Mouse (Mus musculus) stomach, embryonic 16.5 days (tissue): ENCODE measurements around the gene Mpp4. TPM values are rescaled to one million over a fixed set of nuclear protein-coding genes. Genes with fewer than 3 reads are reported as not detected.

ENCODE experiments used
- ATAC-seq: fragments of 200-750 bp; cut with Nextera tagmentation; 2 replicates; pipeline ENCODE4 v1.8.0; 2017; ENCODE audit warnings: moderate number of reproducible peaks, moderate TSS enrichment; ENCODE audit not compliant: insufficient read depth, low FRiP score
- H3K27ac ChIP-seq: fragments of 300-500 bp; sonication (generic); 2 replicates; pipeline ENCODE4 v1.5.1; 2014; ENCODE audit warnings: low read length
- H3K27me3 ChIP-seq: fragments of 300-500 bp; sonication (generic); 2 replicates; pipeline ENCODE4 v1.6.1; 2014; ENCODE audit warnings: low read length, control low read depth, mixed read lengths; ENCODE audit not compliant: control insufficient read depth, insufficient read depth
- H3K36me3 ChIP-seq: fragments of 300-500 bp; sonication (generic); 2 replicates; pipeline ENCODE4 v1.6.1; 2014; ENCODE audit warnings: low read length; ENCODE audit not compliant: control insufficient read depth, insufficient read depth
- H3K4me1 ChIP-seq: fragments of 300-500 bp; sonication (generic); 2 replicates; pipeline ENCODE4 v1.6.1; 2014; ENCODE audit warnings: low read length, control low read depth, mixed read lengths; ENCODE audit not compliant: control insufficient read depth, insufficient read depth
- H3K4me2 ChIP-seq: fragments of 300-500 bp; sonication (generic); 2 replicates; pipeline ENCODE4 v1.6.1; 2014; ENCODE audit warnings: low read depth, low read length, mixed read lengths
- H3K4me3 ChIP-seq: fragments of 300-500 bp; sonication (generic); replicated peaks from 2 replicates; pipeline ENCODE4 v1.5.1; 2014; ENCODE audit warnings: mild to moderate bottlenecking, low read length
- H3K9ac ChIP-seq: fragments of 300-500 bp; sonication (generic); 2 replicates; pipeline ENCODE4 v1.6.1; 2014; ENCODE audit warnings: low read length
- H3K9me3 ChIP-seq: fragments of 300-500 bp; sonication (generic); replicated peaks from 2 replicates; pipeline ENCODE4 v1.6.1; 2016; ENCODE audit warnings: low read length, control low read depth; ENCODE audit not compliant: control insufficient read depth
- WGBS: fragments of 180-500 bp; shearing (Covaris S2); extraction: QIAGEN DNeasy Blood & Tissue Kit; methylation state at CpG from one replicate; pipeline ENCODE4 v1.1.7; 2014; 5-methylcytosine and 5-hydroxymethylcytosine counted together
- polyA plus RNA-seq: library from polyadenylated mRNA; unstranded; fragments of >200 nt; fragmentation: Nextera tagmentation; extraction: Ambion mirVana; gene quantifications from 2 replicates; pipeline ENCODE4 v1.2.1, GENCODE M21; 2015

Mpp4 gene
- polyA plus RNA-seq, 1 experiment from 2014 or later = 0.13 TPM

DNA sequence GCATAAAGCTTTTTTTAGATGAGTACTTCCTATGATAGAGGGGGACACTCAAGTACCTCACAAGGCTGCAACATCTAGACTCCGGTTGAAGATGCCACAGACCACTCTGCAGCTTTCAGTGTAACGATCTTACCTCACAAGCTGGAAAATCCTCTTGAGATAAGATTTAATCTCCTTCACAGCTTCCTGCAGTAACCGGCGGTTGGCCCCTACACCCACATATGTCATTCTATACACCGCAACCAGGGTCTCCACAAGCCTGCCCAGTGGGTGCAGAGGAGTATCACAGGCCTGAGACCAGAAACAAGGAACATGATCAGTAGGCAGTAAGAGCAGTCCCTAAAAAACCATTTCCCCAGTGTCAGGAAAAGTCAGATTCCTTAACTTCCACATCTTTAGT, 9.8 kb upstream of the Mpp4 start:
- no peaks in the 10 kb centered on the region for H3K9me3 ChIP-seq
- H3K9ac ChIP-seq = no peak overlapping the region
- ATAC-seq = no peak
- 0 out of 2 replicates have a peak, but pooled peaks cover 3% of the 10 kb centered on the region for H3K36me3 ChIP-seq
- no peak overlapping the region for H3K4me2 ChIP-seq
- no peak overlapping the region for H3K27ac ChIP-seq
- no peaks in the 10 kb centered on the region for H3K27me3 ChIP-seq
- no peaks in the 10 kb centered on the region for H3K4me1 ChIP-seq
- 78% methylated on average over 5 of the region's 5 CpGs for WGBS
- H3K4me3 ChIP-seq = no peak overlapping the region

DNA sequence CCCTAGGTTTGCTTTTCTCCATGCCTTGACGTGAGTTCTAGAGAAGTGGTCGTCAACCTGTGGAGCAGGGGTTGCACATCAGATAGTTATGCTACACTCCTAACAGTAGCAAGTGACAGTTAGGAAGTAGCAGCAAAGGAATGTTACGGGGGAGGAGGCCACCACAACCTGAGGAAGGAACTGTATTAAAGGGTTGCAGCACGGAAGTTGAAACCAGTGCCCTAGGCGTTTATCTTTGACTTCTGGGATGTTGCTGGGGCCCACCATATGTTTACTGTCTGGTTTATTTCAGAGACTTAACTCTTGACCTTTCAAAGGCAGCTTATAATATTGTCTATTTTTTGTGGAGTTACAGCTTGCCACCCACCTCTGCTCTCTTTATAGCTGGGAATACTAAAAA, 8.7 kb upstream of the Mpp4 start:
- H3K4me3 ChIP-seq = no peak overlapping the region
- no peak overlapping the region for H3K4me2 ChIP-seq
- no peaks in the 10 kb centered on the region for H3K4me1 ChIP-seq
- ATAC-seq = no peak
- H3K27ac ChIP-seq = no peak overlapping the region
- no peaks in the 10 kb centered on the region for H3K27me3 ChIP-seq
- no peak overlapping the region for H3K9ac ChIP-seq
- no peaks in the 10 kb centered on the region for H3K9me3 ChIP-seq
- 43% methylated on average over 5 of the region's 5 CpGs for WGBS
- 0 out of 2 replicates have a peak, but pooled peaks cover 1% of the 10 kb centered on the region for H3K36me3 ChIP-seq

DNA sequence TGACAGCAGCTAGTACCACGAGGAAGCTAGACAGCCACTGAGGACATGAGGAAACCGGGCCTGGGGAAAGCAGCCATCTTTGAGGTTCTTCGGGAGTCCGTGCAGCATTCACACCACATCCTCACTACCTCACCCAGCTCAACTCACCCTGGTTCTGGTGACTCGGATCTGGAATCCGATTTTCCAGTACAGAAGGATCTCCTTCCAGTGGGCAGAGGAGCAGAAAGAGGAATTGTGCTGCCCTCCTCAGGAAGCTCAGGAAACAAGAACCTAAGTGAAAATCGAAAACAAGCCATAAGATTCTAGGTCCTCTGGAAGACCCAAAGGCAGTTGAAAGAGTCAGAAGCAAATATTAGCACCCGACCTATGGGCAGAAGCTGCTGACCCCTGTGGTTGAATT, 7.1 kb upstream of the Mpp4 start:
- Histone ChIP-seq H3K4me1 (no peaks in the 10 kb centered on the region), H3K4me2 (no peak overlapping the region), H3K9ac (no peak overlapping the region), H3K4me3 (no peak overlapping the region), H3K36me3 (no peaks in the 10 kb centered on the region), H3K27me3 (no peaks in the 10 kb centered on the region), H3K9me3 (no peaks in the 10 kb centered on the region), H3K27ac (no peak overlapping the region)
- ATAC-seq = no peak
- WGBS = 83% methylated on average over 8 of the region's 8 CpGs

DNA sequence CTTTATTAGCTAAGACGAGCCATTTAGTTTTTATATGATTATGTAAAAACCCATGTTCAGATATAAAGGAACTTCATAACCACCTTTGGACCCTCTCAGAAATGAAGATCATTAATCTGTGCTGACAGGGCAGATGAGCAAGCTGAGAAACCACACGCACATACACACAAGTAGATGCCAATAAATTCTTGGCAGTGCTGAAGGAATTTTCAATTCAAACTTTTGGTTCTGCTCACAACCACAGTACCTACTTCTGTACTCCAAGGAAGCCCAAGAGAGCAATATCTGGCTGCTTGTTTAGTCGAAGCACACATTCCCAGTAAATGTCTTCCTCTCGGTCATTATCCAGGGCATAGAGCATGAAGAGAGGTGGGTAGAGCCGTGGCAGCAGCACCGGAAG, 6.4 kb upstream of the Mpp4 start:
- WGBS = 81% methylated on average over 6 of the region's 6 CpGs
- Histone ChIP-seq H3K4me2 (no peak overlapping the region), H3K27me3 (no peaks in the 10 kb centered on the region), H3K9me3 (no peaks in the 10 kb centered on the region), H3K4me1 (no peaks in the 10 kb centered on the region), H3K27ac (no peak overlapping the region), H3K4me3 (no peak overlapping the region), H3K9ac (no peak overlapping the region), H3K36me3 (no peaks in the 10 kb centered on the region)
- ATAC-seq = no peak

DNA sequence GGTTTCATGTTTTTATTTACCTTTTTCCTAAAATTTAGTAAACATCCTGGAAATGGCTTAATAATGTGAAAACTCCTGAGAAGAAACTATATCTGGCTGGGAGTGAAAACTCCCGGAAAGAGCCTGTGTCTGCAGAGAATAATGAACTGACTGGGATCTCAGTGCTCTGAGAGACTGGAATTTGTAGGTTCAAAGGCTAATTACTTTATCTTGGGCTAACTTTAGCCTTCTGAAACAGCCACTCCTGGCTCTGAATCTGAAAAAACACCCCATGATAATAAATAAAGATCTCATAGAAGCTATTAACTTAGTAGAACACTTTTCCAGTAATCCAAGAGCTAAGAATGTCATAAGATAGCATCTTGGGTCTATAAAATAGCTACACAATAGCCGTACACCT, 5.4 kb upstream of the Mpp4 start:
- no peaks in the 10 kb centered on the region for H3K27me3 ChIP-seq
- H3K27ac ChIP-seq = no peak overlapping the region
- no peaks in the 10 kb centered on the region for H3K9me3 ChIP-seq
- H3K36me3 ChIP-seq = no peaks in the 10 kb centered on the region
- no peaks in the 10 kb centered on the region for H3K4me1 ChIP-seq
- no peak overlapping the region for H3K9ac ChIP-seq
- no peak overlapping the region for H3K4me2 ChIP-seq
- no peak for ATAC-seq
- no peak overlapping the region for H3K4me3 ChIP-seq
- WGBS = 53% methylated on average over 2 of the region's 2 CpGs

DNA sequence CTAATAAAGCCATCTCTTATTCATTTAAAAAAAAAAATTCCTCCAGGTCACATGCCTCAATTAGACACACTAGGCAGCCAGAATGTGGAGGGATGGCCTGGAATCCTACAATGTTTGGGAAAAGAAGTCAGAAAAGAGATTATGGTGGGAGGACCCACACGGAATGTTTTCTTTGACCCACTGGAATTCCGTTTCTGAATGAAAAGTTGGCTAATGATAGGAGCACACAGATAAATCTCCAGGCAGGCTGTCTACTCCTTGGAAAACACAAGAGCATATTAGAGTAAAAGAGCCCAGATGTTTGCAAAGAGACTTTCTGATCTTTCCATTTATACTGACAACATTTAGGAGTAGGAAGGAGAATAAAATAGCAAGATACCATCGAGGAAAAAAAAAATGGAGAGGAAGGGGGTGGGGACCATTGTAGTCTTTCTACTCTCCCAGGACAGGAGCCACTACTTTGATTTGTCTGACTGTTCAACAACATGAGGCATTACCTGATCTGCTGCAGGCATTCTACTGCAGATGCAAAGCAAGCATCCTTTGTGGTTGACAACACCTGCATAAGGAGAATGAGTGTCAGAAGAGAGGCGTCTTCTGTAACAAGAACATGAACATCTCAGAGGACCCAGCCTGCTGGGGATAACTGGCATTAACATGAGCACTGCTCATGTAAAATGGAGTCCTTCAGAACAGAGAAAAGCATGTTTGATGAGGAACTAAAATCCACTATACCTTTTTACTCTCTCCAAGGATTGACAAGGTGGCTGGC, 4.7 kb upstream of the Mpp4 start:
- no peak overlapping the region for H3K27ac ChIP-seq
- H3K9ac ChIP-seq = no peak overlapping the region
- no peaks in the 10 kb centered on the region for H3K4me1 ChIP-seq
- ATAC-seq = no peak
- no peaks in the 10 kb centered on the region for H3K36me3 ChIP-seq
- WGBS = 58% methylated on average over 4 of the region's 4 CpGs
- H3K4me2 ChIP-seq = no peak overlapping the region
- H3K27me3 ChIP-seq = no peaks in the 10 kb centered on the region
- H3K9me3 ChIP-seq = no peaks in the 10 kb centered on the region
- H3K4me3 ChIP-seq = no peak overlapping the region

DNA sequence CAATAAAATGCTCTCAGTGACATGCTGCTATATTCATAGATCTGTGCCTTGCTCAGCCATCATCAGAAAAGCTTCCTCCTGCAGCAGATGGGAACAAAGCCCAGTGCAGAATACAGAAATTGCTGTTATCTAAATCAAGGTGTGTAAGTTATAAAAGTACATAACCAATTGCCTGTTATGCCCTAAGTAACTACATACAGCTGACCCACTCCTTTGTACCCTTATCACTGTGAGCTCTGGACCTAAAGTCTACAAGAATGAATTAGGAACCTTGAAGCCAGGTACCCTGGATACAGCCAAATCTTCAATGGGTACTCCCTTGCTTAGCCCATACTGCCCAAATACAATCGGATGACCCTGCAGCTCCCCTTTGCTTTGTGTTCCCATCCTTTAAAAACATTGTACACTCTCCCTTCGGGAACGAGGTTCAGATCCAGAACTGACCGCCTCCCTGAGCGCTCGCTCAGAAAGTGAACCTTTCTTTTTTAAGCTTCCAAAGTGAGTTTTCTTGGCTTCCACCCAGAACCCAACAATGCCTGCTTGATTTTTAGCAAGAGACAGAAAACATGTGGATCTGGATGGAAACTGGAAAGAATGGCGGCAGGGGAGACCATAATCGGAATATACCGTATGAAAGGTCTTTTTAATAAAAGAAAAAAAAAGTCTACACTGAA, 3.2 kb upstream of the Mpp4 start:
- ATAC-seq = 0 out of 2 replicates have a peak, but pooled peaks have one; percentile 21
- Histone ChIP-seq H3K27ac (no peak overlapping the region), H3K4me1 (no peaks in the 10 kb centered on the region), H3K4me3 (no peak overlapping the region), H3K36me3 (no peaks in the 10 kb centered on the region), H3K9ac (no peak overlapping the region), H3K4me2 (no peak overlapping the region), H3K27me3 (no peaks in the 10 kb centered on the region), H3K9me3 (no peaks in the 10 kb centered on the region)
- 83% methylated on average over 9 of the region's 9 CpGs for WGBS

DNA sequence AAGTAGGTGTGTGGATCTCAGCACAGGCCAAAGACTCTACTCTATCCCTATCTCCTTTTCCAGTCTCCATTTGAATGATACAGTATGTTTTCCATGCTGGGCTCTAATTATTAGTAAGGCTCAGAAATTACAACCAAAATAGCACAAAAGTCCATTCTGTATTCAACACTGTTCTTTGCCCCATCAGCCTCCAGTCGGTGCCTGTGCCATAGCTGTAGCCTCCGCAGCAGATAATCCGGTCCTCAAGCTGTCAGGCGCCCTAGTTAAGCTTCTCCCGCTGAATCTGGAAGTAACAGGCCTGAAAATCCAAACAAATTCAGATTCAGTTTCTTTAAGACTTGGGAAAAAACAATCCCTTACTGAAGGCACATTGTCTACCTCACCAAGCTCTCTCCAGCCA, 729 bp upstream of the Mpp4 start:
- Histone ChIP-seq H3K27ac (no peak overlapping the region), H3K4me3 (no peak overlapping the region), H3K9me3 (no peaks in the 10 kb centered on the region), H3K9ac (no peak overlapping the region), H3K4me1 (no peaks in the 10 kb centered on the region), H3K36me3 (no peaks in the 10 kb centered on the region), H3K27me3 (no peaks in the 10 kb centered on the region), H3K4me2 (no peak overlapping the region)
- WGBS = 71% methylated on average over 5 of the region's 5 CpGs
- no peak for ATAC-seq

DNA sequence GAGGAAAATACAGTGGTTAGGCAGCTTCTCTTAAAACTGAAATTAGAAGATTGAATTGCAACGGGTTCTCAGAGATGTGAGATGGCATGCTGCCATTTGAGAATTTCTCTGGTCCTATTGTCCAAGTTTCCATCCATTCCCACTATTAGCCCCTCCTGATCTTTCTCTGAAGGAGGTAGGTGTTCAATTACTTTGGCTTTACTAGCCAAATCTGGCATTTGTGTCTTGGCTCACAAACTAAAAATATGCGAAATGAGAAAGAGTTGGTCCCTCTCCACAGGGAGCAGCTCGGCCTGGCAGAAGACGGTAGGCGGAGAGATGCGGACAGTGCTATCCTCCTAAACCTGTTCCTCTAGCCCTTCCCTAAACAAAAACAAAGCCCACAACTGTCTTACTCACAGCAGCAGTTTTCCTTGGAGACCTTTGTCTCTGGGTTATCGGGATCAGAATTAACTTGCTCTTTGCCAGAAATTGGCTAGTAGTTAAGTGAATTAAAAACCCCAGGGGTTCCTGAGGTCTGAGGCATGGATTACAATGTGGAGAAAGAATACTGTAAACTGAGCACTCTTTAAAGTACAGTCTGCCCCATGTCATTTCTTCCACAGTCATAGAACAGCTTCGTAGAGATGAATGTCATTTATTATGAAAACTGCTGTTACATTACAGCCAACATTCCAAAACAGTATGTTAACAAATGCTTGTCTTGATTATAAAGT, 722 bp downstream of the Mpp4 start:
- H3K27me3 ChIP-seq = no peaks in the 10 kb centered on the region
- H3K4me3 ChIP-seq = no peak overlapping the region
- H3K4me1 ChIP-seq = no peaks in the 10 kb centered on the region
- H3K9me3 ChIP-seq = no peaks in the 10 kb centered on the region
- no peak overlapping the region for H3K4me2 ChIP-seq
- no peak overlapping the region for H3K9ac ChIP-seq
- WGBS = 76% methylated on average over 8 of the region's 8 CpGs
- ATAC-seq = no peak
- H3K27ac ChIP-seq = no peak overlapping the region
- H3K36me3 ChIP-seq = no peaks in the 10 kb centered on the region
